Mouse (Mus musculus): ENCODE measurements around the gene Pmel.

The Pmel gene

GRCm38 (mm10) chr10:128731002-128731433, 27.0 kb downstream of the Pmel start:
- Histone ChIP-seq H3K27me3 (ENCODE audit: control insufficient read depth, insufficient read depth, low read length, poor library complexity, severe bottlenecking) (no peaks in the 10 kb centered on the region), H3K36me3 (ENCODE audit: control insufficient read depth, insufficient read depth, low read length, poor library complexity, severe bottlenecking) (peaks cover 33% of the 10 kb centered on the region)
- DNase-seq (ENCODE audit: low read depth, low spot score) = peak; percentile 82

GRCm38 (mm10) chr10:128731992-128732391, 28.0 kb downstream of the Pmel start:
- no peak for DNase-seq (ENCODE audit: low read depth, low spot score)

GRCm38 (mm10) chr10:128737435-128737834, 33.4 kb downstream of the Pmel start:
- no peak for DNase-seq (ENCODE audit: low read depth, low spot score)
- Histone ChIP-seq H3K27me3 (ENCODE audit: control insufficient read depth, insufficient read depth, low read length, poor library complexity, severe bottlenecking) (no peaks in the 10 kb centered on the region), H3K36me3 (ENCODE audit: control insufficient read depth, insufficient read depth, low read length, poor library complexity, severe bottlenecking) (peaks cover 23% of the 10 kb centered on the region; the same call in 1 of the 2 replicates)

More at GRCm38 (mm10) chr10:128731992-128732391, 28.0 kb downstream of the Pmel start:
- peaks cover 37% of the 10 kb centered on the region for H3K36me3 ChIP-seq (ENCODE audit: control insufficient read depth, insufficient read depth, low read length, poor library complexity, severe bottlenecking)
- H3K27me3 ChIP-seq (ENCODE audit: control insufficient read depth, insufficient read depth, low read length, poor library complexity, severe bottlenecking) = no peaks in the 10 kb centered on the region

- DNase-seq (ENCODE audit: low read depth, low spot score) = no peak
- Histone ChIP-seq H3K27me3 (ENCODE audit: control insufficient read depth, insufficient read depth, low read length, poor library complexity, severe bottlenecking) (no peaks in the 10 kb centered on the region), H3K36me3 (ENCODE audit: control insufficient read depth, insufficient read depth, low read length, poor library complexity, severe bottlenecking) (peaks cover 8% of the 10 kb centered on the region; the same call in 1 of the 2 replicates)
Observed at GRCm38 (mm10) chr10:128740296-128740695, 36.3 kb downstream of the Pmel start.

DNA sequence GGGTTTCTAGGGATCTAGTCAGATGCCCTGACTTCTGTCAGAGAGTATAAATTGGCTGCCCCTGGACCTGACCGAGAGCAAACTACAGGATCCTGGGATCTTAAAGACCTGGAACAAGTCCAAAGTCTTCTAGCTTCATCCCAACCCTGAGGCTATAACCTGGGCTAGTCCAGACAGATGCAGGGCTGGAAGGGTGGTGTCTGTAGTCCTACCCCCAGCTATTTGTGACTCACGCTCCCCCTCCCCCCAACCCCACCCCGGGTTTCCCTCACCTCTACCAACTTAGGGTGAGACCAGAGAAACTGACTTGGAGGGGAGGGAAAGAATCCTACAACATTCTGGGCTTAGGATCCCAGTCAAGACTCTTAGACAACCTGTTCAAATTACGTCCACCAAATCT, 38.6 kb downstream of the Pmel start:
- H3K36me3 ChIP-seq (ENCODE audit: control insufficient read depth, insufficient read depth, low read length, poor library complexity, severe bottlenecking) = 0 out of 2 replicates have a peak, but pooled peaks cover 1% of the 10 kb centered on the region
- DNase-seq (ENCODE audit: low read depth, low spot score) = no peak
- no peaks in the 10 kb centered on the region for H3K27me3 ChIP-seq (ENCODE audit: control insufficient read depth, insufficient read depth, low read length, poor library complexity, severe bottlenecking)

- Histone ChIP-seq H3K36me3 (ENCODE audit: control insufficient read depth, insufficient read depth, low read length, poor library complexity, severe bottlenecking) (0 out of 2 replicates have a peak, but pooled peaks cover 1% of the 10 kb centered on the region), H3K27me3 (ENCODE audit: control insufficient read depth, insufficient read depth, low read length, poor library complexity, severe bottlenecking) (no peaks in the 10 kb centered on the region)
- DNase-seq (ENCODE audit: low read depth, low spot score) = peak; percentile 27
Observed at GRCm38 (mm10) chr10:128743235-128743634, 39.2 kb downstream of the Pmel start.

DNA sequence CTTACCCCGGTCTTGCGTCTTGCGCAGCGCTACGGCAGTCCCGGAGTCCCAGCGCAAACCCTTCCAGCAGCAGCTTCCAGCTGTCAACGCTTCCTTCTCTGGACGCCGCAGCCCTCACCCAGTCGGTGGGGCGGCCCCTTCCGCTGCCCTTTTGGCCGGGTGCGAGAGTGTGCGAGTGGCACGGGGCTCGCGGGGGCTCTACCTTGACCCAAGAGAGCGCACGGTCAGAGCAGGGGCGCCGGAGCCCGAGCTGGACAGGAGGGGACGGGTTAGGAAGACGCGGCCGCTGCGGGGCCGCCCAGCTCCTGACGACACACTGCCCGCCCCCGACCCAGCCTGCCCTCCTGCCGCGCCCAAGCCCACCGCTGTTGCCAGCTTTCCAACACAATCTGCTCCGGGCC, 39.8 kb downstream of the Pmel start:
- peak; percentile 29 for DNase-seq (ENCODE audit: low read depth, low spot score)
- Histone ChIP-seq H3K36me3 (ENCODE audit: control insufficient read depth, insufficient read depth, low read length, poor library complexity, severe bottlenecking) (no peaks in the 10 kb centered on the region), H3K27me3 (ENCODE audit: control insufficient read depth, insufficient read depth, low read length, poor library complexity, severe bottlenecking) (no peaks in the 10 kb centered on the region)

- Histone ChIP-seq H3K27me3 (ENCODE audit: control insufficient read depth, insufficient read depth, low read length, poor library complexity, severe bottlenecking) (no peaks in the 10 kb centered on the region), H3K36me3 (ENCODE audit: control insufficient read depth, insufficient read depth, low read length, poor library complexity, severe bottlenecking) (no peaks in the 10 kb centered on the region)
- no peak for DNase-seq (ENCODE audit: low read depth, low spot score)
Observed at GRCm38 (mm10) chr10:128744211-128744610, 40.2 kb downstream of the Pmel start.

- peak; percentile 64 for DNase-seq (ENCODE audit: low read depth, low spot score)
- H3K27me3 ChIP-seq (ENCODE audit: control insufficient read depth, insufficient read depth, low read length, poor library complexity, severe bottlenecking) = no peaks in the 10 kb centered on the region
- H3K36me3 ChIP-seq (ENCODE audit: control insufficient read depth, insufficient read depth, low read length, poor library complexity, severe bottlenecking) = no peaks in the 10 kb centered on the region
Observed at GRCm38 (mm10) chr10:128744680-128745601, 40.9 kb downstream of the Pmel start, which contains the start of gene Dgka. Dgka (minus strand) TSS chr10:128744855.

- H3K27me3 ChIP-seq (ENCODE audit: control insufficient read depth, insufficient read depth, low read length, poor library complexity, severe bottlenecking) = no peaks in the 10 kb centered on the region
- H3K36me3 ChIP-seq (ENCODE audit: control insufficient read depth, insufficient read depth, low read length, poor library complexity, severe bottlenecking) = no peaks in the 10 kb centered on the region
- peak; percentile 72 for DNase-seq (ENCODE audit: low read depth, low spot score)
Observed at GRCm38 (mm10) chr10:128745946-128746613, 42.1 kb downstream of the Pmel start.

DNA sequence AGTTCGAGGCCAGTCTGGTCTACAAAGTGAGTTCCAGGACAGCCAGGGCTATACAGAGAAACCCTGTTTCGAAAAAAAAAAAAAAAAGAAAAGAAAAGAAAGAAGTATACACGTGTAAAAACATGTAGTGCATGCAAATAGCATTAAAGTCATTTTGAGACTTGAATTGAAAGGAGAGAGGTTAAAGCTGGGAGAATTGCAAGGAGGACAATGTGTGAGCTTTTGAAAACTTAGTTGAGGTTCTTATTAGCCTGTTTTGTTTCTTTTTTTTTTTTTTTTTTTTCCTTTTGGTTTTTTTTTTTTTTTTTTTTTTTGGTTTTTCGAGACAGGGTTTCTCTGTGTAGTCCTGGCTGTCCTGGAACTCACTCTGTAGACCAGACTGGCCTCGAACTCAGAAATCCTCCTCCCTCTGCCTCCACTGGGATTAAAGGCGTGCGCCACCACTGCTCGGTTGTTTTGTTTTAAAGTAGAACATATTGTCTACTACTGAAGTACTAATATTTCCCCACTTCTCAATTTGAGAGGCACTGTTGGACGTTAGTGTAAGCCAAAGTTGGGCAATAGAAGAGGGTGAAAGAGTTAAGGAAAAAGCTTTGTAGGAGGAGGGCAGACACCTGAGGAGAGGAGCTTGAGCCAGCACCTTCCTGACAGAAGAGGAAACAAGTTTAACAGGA, 43.1 kb downstream of the Pmel start:
- Histone ChIP-seq H3K36me3 (ENCODE audit: control insufficient read depth, insufficient read depth, low read length, poor library complexity, severe bottlenecking) (no peaks in the 10 kb centered on the region), H3K27me3 (ENCODE audit: control insufficient read depth, insufficient read depth, low read length, poor library complexity, severe bottlenecking) (no peaks in the 10 kb centered on the region)
- no peak for DNase-seq (ENCODE audit: low read depth, low spot score)

DNA sequence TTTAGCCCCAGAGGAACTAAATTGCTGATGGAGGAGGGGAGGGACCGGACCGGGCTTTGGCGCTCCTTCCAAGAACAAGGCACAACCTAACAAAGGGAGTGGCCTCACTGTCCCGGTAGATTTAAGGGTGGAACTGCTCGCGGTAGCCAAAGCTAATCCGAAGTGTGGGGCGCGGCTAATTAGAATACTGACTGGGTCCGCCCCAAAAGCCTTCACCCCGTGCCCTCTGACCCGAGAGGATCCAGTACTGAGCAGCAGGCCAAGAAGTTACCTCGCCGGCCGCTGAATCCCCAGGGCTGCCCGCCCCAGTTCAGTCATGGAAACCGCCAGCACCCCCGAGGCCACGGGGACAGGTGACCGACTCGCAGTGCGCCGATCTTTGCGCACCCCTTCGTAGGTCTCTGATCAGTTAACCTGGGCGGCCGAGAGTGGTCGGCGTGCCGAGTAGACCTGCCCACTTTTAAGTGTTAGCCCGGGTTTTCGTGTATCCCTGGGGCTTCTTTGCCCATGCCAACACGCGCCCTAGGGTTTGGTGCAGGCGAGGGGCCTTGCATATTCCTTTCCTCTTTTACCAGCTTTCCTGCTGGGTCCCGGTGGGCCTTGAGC, 43.8 kb downstream of the Pmel start, which contains the start of gene Pym1:
Pym1 (plus strand) TSS at position 244 of the 606 bp plus-strand sequence.
- Histone ChIP-seq H3K27me3 (ENCODE audit: control insufficient read depth, insufficient read depth, low read length, poor library complexity, severe bottlenecking) (no peaks in the 10 kb centered on the region), H3K36me3 (ENCODE audit: control insufficient read depth, insufficient read depth, low read length, poor library complexity, severe bottlenecking) (peaks cover 3% of the 10 kb centered on the region; the same call in 1 of the 2 replicates)
- DNase-seq (ENCODE audit: low read depth, low spot score) = peak; percentile 68

GRCm38 (mm10) chr10:128748252-128748864, 44.4 kb downstream of the Pmel start:
- DNase-seq (ENCODE audit: low read depth, low spot score) = peak; percentile 92
- H3K27me3 ChIP-seq (ENCODE audit: control insufficient read depth, insufficient read depth, low read length, poor library complexity, severe bottlenecking) = no peaks in the 10 kb centered on the region
- H3K36me3 ChIP-seq (ENCODE audit: control insufficient read depth, insufficient read depth, low read length, poor library complexity, severe bottlenecking) = peaks cover 3% of the 10 kb centered on the region; the same call in 1 of the 2 replicates

All from splenic B cell, adult 2 months (primary cell).